Mouse (Mus musculus) embryonic facial prominence, embryonic 13.5 days (tissue): ENCODE data around the gene Pole. TPM values are rescaled to one million over a fixed set of nuclear protein-coding genes. Genes with fewer than 3 reads are reported as not detected.

ENCODE experiments used
- ATAC-seq: fragments of 200-750 bp; cut with Nextera tagmentation; 2 replicates; pipeline ENCODE4 v1.8.0; 2017; ENCODE audit warnings: low read depth; ENCODE audit not compliant: insufficient number of reproducible peaks, insufficient read depth, low FRiP score, low TSS enrichment
- H3K27ac ChIP-seq: fragments of 300-500 bp; sonication (generic); 2 replicates; pipeline ENCODE4 v1.5.1; 2015; ENCODE audit warnings: moderate library complexity, mild to moderate bottlenecking, inconsistent platforms
- H3K27me3 ChIP-seq: fragments of 300-500 bp; sonication (generic); 2 replicates; pipeline ENCODE4 v1.6.1; 2015; ENCODE audit warnings: mild to moderate bottlenecking, inconsistent platforms
- H3K36me3 ChIP-seq: fragments of 300-500 bp; sonication (generic); 2 replicates; pipeline ENCODE4 v1.6.1; 2015; ENCODE audit warnings: mild to moderate bottlenecking, inconsistent platforms
- H3K4me1 ChIP-seq: fragments of 300-500 bp; sonication (generic); 2 replicates; pipeline ENCODE4 v1.6.1; 2015; ENCODE audit warnings: inconsistent platforms
- H3K4me2 ChIP-seq: fragments of 300-500 bp; sonication (generic); 2 replicates; pipeline ENCODE4 v1.6.1; 2015; ENCODE audit warnings: moderate library complexity, mild to moderate bottlenecking, inconsistent platforms
- H3K4me3 ChIP-seq: fragments of 300-500 bp; sonication (generic); 2 replicates; pipeline ENCODE4 v1.5.1; 2015; ENCODE audit warnings: mild to moderate bottlenecking, inconsistent platforms
- H3K9ac ChIP-seq: fragments of 300-500 bp; sonication (generic); 2 replicates; pipeline ENCODE4 v1.6.1; 2015; ENCODE audit warnings: mild to moderate bottlenecking, inconsistent platforms
- H3K9me3 ChIP-seq: fragments of 300-500 bp; sonication (generic); 2 replicates; pipeline ENCODE4 v1.6.1; 2016; ENCODE audit warnings: inconsistent platforms
- WGBS: fragments of 180-500 bp; shearing (Covaris S2); methylation state at CpG from one replicate; pipeline ENCODE4 v1.1.7; 2015; ENCODE audit warnings: mixed read lengths; 5-methylcytosine and 5-hydroxymethylcytosine counted together
- polyA plus RNA-seq: library from polyadenylated mRNA; unstranded; fragments of >200 nt; fragmentation: Nextera tagmentation; extraction: Ambion mirVana; gene quantifications from 2 replicates; pipeline ENCODE4 v1.2.1, GENCODE M21; 2015

Gene Pole
- polyA plus RNA-seq, 1 experiment from 2014 or later = 32.6 TPM

DNA sequence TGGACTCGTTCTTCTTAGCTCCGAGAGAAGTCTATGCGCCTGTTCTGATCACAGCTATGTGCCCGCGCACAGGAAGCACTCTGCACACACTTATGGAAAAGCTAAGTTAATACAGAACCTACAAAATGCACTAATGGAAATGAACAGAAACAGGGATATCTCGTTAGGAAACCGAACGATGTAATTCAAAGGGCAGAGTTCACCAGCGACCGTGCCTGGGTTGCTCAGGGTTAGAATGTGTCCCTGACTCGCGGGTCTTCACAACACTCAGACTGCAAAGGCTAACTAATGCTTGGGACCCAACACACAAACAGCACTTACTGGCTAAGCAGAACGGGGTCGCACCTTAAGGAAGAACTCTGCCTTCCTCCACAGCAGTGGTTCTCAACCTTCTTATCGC, 950 bp upstream of the Pole start:
- Histone ChIP-seq H3K4me2 (peak overlapping the region; percentile 95), H3K36me3 (peaks cover 12% of the 10 kb centered on the region), H3K9me3 (no peaks in the 10 kb centered on the region), H3K27me3 (peaks cover 19% of the 10 kb centered on the region), H3K4me1 (peaks cover 18% of the 10 kb centered on the region), H3K27ac (no peak overlapping the region), H3K4me3 (peak overlapping the region; percentile 79), H3K9ac (no peak overlapping the region; the same call in 1 of the 2 replicates)
- WGBS = 8% methylated on average over 15 of the region's 15 CpGs
- ATAC-seq = no peak

DNA sequence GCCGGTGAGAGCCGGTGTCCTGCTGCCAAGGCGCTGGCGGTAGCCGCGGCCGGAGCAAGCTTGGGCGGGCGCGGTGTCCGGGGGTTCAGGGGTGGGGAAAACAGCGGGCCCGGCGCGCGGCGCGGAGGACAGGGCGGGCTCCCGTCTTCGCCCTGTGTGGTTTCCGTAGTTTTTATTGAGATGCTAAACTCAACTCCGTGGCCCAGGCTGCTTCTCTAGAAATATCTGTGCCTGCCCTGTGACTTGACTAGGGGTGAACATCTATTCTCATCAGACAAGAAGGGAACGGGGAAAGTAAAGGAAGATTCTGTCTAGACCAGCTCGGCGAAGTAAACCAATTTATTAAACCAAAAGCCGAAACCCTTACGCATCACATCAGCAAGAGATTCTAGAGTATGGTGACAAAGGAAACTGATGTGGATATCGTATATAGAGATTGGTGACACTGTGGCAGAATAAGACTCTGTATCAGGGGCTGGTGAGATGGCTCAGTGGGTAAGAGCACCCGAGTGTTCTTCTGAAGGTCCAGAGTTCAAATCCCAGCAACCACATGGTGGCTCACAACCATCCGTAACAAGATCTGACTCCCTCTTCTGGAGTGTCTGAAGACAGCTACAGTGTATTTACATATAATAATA, 459 bp downstream of the Pole start:
- peak; percentile 52; the same call in 1 of the 2 replicates for ATAC-seq
- Histone ChIP-seq H3K4me3 (peak overlapping the region; percentile 79), H3K36me3 (peaks cover 26% of the 10 kb centered on the region), H3K4me2 (peak overlapping the region; percentile 95), H3K27ac (peak overlapping the region; percentile 78; the same call in 1 of the 2 replicates), H3K9ac (peak overlapping the region; percentile 90), H3K27me3 (peaks cover 19% of the 10 kb centered on the region), H3K4me1 (peaks cover 18% of the 10 kb centered on the region), H3K9me3 (no peaks in the 10 kb centered on the region)
- WGBS = 3% methylated on average over 31 of the region's 31 CpGs

DNA sequence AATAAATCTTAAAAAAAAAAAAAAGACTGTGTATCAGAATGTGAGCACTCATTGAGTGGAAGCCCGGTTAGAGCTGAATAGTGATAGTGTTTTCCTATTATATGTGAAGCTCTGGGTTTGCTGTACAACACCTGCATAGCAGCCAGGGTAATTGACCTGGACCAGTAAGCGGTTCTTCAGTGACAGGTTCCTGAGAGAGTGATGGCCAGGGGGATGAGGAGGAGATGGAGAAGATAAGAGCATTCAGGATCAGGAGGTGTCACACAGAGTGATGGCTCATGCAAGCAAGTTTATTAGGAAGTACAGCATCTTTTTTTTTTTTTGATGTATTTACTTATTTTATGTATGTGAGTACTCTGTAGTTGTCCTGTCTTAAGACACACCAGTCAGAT, 974 bp downstream of the Pole start:
- peak overlapping the region; percentile 90 for H3K9ac ChIP-seq
- no peak overlapping the region for H3K27ac ChIP-seq
- 72% methylated on average over 2 of the region's 2 CpGs for WGBS
- peaks cover 31% of the 10 kb centered on the region for H3K36me3 ChIP-seq
- peaks cover 19% of the 10 kb centered on the region for H3K27me3 ChIP-seq
- ATAC-seq = no peak
- peak overlapping the region; percentile 95 for H3K4me2 ChIP-seq
- no peaks in the 10 kb centered on the region for H3K9me3 ChIP-seq
- peaks cover 18% of the 10 kb centered on the region for H3K4me1 ChIP-seq
- H3K4me3 ChIP-seq = peak overlapping the region; percentile 79

DNA sequence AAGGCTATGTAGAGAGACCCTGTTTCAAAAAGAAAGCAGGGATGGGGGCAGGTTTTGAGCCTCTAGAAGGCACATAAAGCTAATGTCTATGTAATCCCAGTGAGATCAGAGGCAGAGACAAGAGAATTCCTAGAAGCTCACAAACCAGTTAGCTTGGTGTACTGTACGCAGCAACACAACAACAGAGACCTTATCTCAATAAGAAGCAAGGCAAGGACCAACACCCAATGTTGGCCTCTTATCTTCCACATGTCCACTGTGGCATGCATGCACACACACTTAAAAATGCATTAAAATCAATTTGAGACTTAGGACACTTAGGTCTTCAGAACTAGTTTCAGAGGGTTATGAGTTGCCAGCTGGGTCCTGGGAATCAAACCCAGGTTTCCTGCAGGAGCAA, 5.5 kb downstream of the Pole start:
- 90% methylated on average over 1 of the region's 1 CpGs for WGBS
- no peak overlapping the region for H3K27ac ChIP-seq

DNA sequence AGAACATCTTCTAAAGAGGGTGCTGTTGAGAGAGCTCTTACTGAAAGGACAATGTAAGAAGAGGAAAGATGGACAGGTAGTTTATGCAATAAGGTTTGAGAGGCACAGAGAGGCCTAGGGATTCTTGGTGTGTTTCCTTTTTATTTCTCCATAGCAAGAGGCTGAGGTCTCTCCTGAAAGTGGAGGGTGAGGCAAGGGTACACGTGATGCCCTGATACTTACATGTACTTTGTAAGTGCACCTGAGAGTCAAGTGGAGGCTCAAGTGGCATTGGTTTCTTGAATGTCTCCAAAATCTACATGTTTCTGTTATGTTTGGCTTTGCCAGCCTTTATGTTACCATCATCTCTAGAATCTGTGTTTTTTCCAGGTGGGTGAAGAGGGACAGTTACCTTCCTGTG, 10.5 kb downstream of the Pole start:
- Histone ChIP-seq H3K9ac (no peak overlapping the region), H3K4me2 (no peak overlapping the region), H3K36me3 (peaks cover 82% of the 10 kb centered on the region), H3K4me1 (no peaks in the 10 kb centered on the region), H3K9me3 (no peaks in the 10 kb centered on the region), H3K27ac (no peak overlapping the region), H3K27me3 (no peaks in the 10 kb centered on the region), H3K4me3 (no peak overlapping the region)
- ATAC-seq = no peak
- WGBS = 89% methylated on average over 1 of the region's 1 CpGs

More for the DNA sequence above, 5.5 kb downstream of the Pole start:
- no peak overlapping the region for H3K4me2 ChIP-seq
- no peak for ATAC-seq
- H3K27me3 ChIP-seq = no peaks in the 10 kb centered on the region
- H3K4me1 ChIP-seq = peaks cover 11% of the 10 kb centered on the region
- no peaks in the 10 kb centered on the region for H3K9me3 ChIP-seq
- H3K4me3 ChIP-seq = no peak overlapping the region
- peaks cover 70% of the 10 kb centered on the region for H3K36me3 ChIP-seq
- no peak overlapping the region for H3K9ac ChIP-seq

DNA sequence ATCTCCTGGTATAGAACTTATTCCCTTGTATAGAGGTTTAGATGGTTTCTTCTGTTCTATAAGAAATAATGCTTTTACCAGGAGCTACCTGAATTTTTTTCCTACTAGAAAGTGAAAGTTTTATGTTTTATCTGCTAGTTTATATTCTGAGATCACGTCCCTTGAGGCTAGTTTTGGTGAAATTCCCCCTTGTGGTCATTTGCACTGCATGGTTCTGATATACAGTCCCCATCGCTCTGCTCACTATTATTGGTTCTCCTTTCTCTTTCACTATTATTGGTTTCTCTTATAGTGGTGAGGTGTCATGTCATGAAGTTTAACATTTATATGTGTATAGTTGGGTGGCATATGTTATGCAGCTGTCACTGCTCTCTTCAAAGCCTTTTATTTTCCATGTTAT, 14.5 kb downstream of the Pole start:
- Histone ChIP-seq H3K27me3 (no peaks in the 10 kb centered on the region), H3K9me3 (no peaks in the 10 kb centered on the region), H3K4me3 (no peak overlapping the region), H3K9ac (no peak overlapping the region), H3K4me1 (no peaks in the 10 kb centered on the region), H3K27ac (no peak overlapping the region), H3K4me2 (no peak overlapping the region), H3K36me3 (peaks cover 88% of the 10 kb centered on the region)
- ATAC-seq = no peak
- WGBS = 87% methylated on average over 2 of the region's 2 CpGs

DNA sequence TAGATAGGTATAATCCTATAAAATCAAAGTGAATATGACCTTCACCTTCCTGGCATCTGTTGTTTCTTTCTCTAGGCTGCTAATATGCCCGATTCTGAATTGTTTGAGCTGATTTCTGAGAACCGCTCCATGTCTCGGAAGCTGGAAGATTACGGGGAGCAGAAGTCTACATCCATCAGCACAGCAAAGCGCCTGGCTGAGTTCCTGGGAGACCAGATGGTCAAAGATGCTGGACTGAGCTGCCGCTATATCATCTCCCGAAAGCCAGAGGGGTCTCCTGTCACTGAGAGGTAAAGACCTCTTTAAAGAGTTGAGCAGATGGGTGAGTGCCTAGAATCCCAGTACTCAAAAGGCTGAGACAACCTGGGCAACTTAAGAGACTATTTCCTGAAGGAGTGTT, 22.8 kb downstream of the Pole start:
- Histone ChIP-seq H3K27ac (no peak overlapping the region), H3K9ac (no peak overlapping the region), H3K27me3 (no peaks in the 10 kb centered on the region), H3K4me1 (no peaks in the 10 kb centered on the region), H3K4me2 (no peak overlapping the region), H3K36me3 (peaks cover 92% of the 10 kb centered on the region), H3K9me3 (no peaks in the 10 kb centered on the region), H3K4me3 (no peak overlapping the region)
- ATAC-seq = no peak
- 95% methylated on average over 7 of the region's 7 CpGs for WGBS

DNA sequence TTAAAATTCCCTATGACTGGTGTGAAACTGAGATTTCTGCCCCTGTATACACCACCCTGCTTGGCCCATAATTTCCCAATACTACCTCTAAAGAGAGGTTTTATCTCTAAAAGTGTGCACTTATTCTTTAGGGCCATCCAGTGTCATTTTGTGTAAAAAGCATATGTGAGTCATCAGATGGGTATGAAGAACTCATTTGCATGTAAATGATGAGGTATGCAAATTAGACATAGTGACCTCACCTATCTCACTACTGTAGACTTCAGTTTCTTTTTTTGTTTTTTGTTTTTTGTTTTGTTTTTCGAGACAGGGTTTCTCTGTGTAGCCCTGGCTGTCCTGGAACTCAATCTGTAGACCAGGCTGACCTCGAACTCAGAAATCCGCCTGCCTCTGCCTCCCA, 27.0 kb downstream of the Pole start:
- 97% methylated on average over 3 of the region's 3 CpGs for WGBS
- Histone ChIP-seq H3K9ac (no peak overlapping the region), H3K27ac (no peak overlapping the region), H3K36me3 (peaks cover 73% of the 10 kb centered on the region), H3K4me3 (no peak overlapping the region), H3K4me2 (no peak overlapping the region), H3K27me3 (no peaks in the 10 kb centered on the region), H3K4me1 (no peaks in the 10 kb centered on the region), H3K9me3 (no peaks in the 10 kb centered on the region)
- no peak for ATAC-seq

DNA sequence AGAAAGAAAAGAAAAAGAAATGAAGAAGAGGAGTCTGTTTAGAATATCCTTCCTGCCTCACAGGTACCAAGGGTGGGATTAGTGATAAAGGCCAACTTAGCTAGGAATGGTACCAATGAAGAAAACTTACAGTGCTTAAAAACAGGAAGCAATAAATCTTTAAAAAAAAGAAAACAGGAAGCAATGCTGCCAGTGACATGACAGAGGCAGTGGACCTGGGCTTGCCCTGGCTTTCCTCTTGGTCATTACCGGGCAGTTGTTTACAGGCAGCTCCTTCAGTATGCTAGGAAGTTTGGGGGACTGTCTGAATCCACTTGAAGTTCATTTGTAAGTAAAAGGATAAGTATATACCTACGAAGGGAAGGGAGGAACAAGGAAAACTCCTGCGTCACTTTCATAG, 44.4 kb downstream of the Pole start:
- Histone ChIP-seq H3K27ac (no peak overlapping the region), H3K4me1 (no peaks in the 10 kb centered on the region), H3K4me3 (no peak overlapping the region), H3K27me3 (no peaks in the 10 kb centered on the region), H3K9me3 (no peaks in the 10 kb centered on the region), H3K9ac (no peak overlapping the region), H3K36me3 (peaks cover 84% of the 10 kb centered on the region), H3K4me2 (no peak overlapping the region)
- WGBS = 93% methylated on average over 3 of the region's 3 CpGs
- no peak for ATAC-seq

DNA sequence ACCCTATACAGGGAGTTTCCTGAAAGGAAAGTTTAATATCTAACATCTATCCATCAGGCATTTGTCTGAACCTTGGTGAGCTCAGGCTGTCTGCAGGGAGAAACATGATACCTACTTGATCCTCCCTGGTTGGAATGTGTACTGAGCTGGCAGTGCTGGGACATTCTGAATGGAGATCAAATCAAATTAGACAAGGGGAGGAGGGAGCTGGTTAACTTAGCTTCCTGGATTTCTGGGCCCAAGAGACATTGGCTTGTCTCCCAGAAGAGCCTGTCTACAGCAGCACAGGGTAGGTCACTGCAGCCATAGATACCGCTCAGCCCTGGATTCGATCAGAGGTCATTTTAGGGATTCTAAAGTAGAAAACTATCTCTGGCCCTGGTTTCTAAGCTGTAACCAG, 52.7 kb downstream of the Pole start:
- H3K36me3 ChIP-seq = peaks cover 47% of the 10 kb centered on the region
- 61% methylated on average over 2 of the region's 2 CpGs for WGBS
- H3K4me1 ChIP-seq = peaks cover 34% of the 10 kb centered on the region
- H3K27me3 ChIP-seq = peaks cover 30% of the 10 kb centered on the region
- peak overlapping the region; percentile 28; the same call in 1 of the 2 replicates for H3K27ac ChIP-seq
- no peak overlapping the region for H3K9ac ChIP-seq
- no peak overlapping the region for H3K4me2 ChIP-seq
- ATAC-seq = peak; percentile 54; the same call in 1 of the 2 replicates
- no peaks in the 10 kb centered on the region for H3K9me3 ChIP-seq
- H3K4me3 ChIP-seq = no peak overlapping the region

DNA sequence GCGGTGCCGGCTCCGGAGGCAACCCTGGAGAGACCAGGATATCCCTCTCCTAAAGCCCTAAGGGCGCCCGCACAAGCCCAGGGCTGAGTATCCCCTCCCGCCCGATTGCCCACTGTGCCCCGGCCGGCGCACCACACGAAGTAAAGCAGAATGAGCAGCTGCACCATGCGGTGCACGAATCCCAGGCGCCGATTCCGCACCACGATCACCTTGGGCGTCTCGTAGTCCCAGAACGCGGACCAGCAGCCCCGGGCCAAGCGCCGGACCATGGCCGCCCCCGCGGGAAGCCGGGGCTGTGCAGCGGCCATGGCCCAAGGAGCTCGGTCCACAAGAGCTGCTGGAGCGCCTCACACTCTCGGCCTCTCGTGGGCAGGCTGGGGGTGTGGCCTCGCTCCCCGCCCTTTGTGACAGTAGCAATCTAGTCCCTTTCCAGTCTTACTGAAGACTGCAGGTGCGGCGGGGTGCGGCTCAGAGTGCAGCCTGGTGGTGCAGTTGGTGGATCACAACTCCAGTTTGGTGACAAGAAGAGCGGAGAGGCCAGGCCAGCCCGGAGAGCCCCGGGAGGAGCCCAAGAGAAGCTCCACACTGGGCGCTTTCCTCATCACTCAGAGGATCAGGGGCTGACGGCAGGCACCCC, 56.7 kb downstream of the Pole start, which contains the start of gene P2rx2:
Gene P2rx2, minus strand, starts transcription at position 565 of the 637 bp plus-strand sequence.
- 2% methylated on average over 43 of the region's 43 CpGs for WGBS
- H3K36me3 ChIP-seq = peaks cover 7% of the 10 kb centered on the region; the same call in 1 of the 2 replicates
- H3K4me1 ChIP-seq = peaks cover 41% of the 10 kb centered on the region
- peaks cover 38% of the 10 kb centered on the region for H3K27me3 ChIP-seq
- 0 out of 2 replicates have a peak, but pooled peaks have one; percentile 35 for ATAC-seq
- peak within 1 kb of the TSS; percentile 99 for H3K4me2 ChIP-seq
- H3K9ac ChIP-seq = peak within 1 kb of the TSS; percentile 71
- H3K9me3 ChIP-seq = no peaks in the 10 kb centered on the region
- peak within 1 kb of the TSS; percentile 54 for H3K4me3 ChIP-seq
- H3K27ac ChIP-seq = no peak within 1 kb of the TSS

DNA sequence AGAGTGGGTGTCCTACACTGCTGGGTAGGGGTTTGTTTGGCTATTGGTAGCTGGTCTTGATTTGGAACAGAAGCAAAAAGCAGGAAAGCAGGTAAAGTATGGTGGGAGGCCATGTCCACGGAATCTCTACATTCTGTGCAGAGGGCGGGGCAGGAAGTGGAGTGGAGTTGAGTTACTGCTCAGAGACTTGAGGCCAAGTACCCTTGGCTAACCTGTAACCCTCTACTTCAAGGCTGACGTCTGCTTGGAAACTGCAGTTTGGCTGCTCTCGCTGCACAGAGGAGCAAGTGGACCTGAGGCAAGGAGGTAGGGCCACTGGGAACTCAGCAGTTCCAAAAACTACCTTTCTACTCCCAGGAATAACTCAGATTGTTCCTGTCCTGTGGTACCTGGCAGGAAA, 58.4 kb downstream of the Pole start, which contains the start of gene Lrcol1:
Gene Lrcol1, plus strand, starts transcription at position 207 of the 400 bp plus-strand sequence.
- ATAC-seq = no peak
- Histone ChIP-seq H3K27me3 (peaks cover 38% of the 10 kb centered on the region), H3K9ac (no peak within 1 kb of the TSS), H3K27ac (no peak within 1 kb of the TSS), H3K9me3 (no peaks in the 10 kb centered on the region), H3K36me3 (no peaks in the 10 kb centered on the region), H3K4me1 (peaks cover 27% of the 10 kb centered on the region), H3K4me2 (peak within 1 kb of the TSS; percentile 99; the same call in 1 of the 2 replicates), H3K4me3 (no peak within 1 kb of the TSS)
- WGBS = 60% methylated on average over 4 of the region's 4 CpGs
